Mouse (Mus musculus) embryonic facial prominence, embryonic 13.5 days (tissue): ENCODE data around the gene Ikzf1. TPM values are rescaled to one million over a fixed set of nuclear protein-coding genes. Genes with fewer than 3 reads are reported as not detected.

Source experiments
- ATAC-seq: fragments of 200-750 bp; cut with Nextera tagmentation; 2 replicates; pipeline ENCODE4 v1.8.0; 2017; ENCODE audit warnings: low read depth; ENCODE audit not compliant: insufficient number of reproducible peaks, insufficient read depth, low FRiP score, low TSS enrichment
- H3K27ac ChIP-seq: fragments of 300-500 bp; sonication (generic); 2 replicates; pipeline ENCODE4 v1.5.1; 2015; ENCODE audit warnings: moderate library complexity, mild to moderate bottlenecking, inconsistent platforms
- H3K27me3 ChIP-seq: fragments of 300-500 bp; sonication (generic); 2 replicates; pipeline ENCODE4 v1.6.1; 2015; ENCODE audit warnings: mild to moderate bottlenecking, inconsistent platforms
- H3K36me3 ChIP-seq: fragments of 300-500 bp; sonication (generic); 2 replicates; pipeline ENCODE4 v1.6.1; 2015; ENCODE audit warnings: mild to moderate bottlenecking, inconsistent platforms
- H3K4me1 ChIP-seq: fragments of 300-500 bp; sonication (generic); 2 replicates; pipeline ENCODE4 v1.6.1; 2015; ENCODE audit warnings: inconsistent platforms
- H3K4me2 ChIP-seq: fragments of 300-500 bp; sonication (generic); 2 replicates; pipeline ENCODE4 v1.6.1; 2015; ENCODE audit warnings: moderate library complexity, mild to moderate bottlenecking, inconsistent platforms
- H3K4me3 ChIP-seq: fragments of 300-500 bp; sonication (generic); 2 replicates; pipeline ENCODE4 v1.5.1; 2015; ENCODE audit warnings: mild to moderate bottlenecking, inconsistent platforms
- H3K9ac ChIP-seq: fragments of 300-500 bp; sonication (generic); 2 replicates; pipeline ENCODE4 v1.6.1; 2015; ENCODE audit warnings: mild to moderate bottlenecking, inconsistent platforms
- H3K9me3 ChIP-seq: fragments of 300-500 bp; sonication (generic); 2 replicates; pipeline ENCODE4 v1.6.1; 2016; ENCODE audit warnings: inconsistent platforms
- WGBS: fragments of 180-500 bp; shearing (Covaris S2); methylation state at CpG from one replicate; pipeline ENCODE4 v1.1.7; 2015; ENCODE audit warnings: mixed read lengths; 5-methylcytosine and 5-hydroxymethylcytosine counted together
- polyA plus RNA-seq: library from polyadenylated mRNA; unstranded; fragments of >200 nt; fragmentation: Nextera tagmentation; extraction: Ambion mirVana; gene quantifications from 2 replicates; pipeline ENCODE4 v1.2.1, GENCODE M21; 2015

Ikzf1 gene
- polyA plus RNA-seq, 1 experiment from 2014 or later = 1.8 TPM

GRCm38 (mm10) chr11:11800304-11800703, 115.5 kb downstream of the Ikzf1 start:
- Histone ChIP-seq H3K4me2 (no peak overlapping the region), H3K4me1 (no peaks in the 10 kb centered on the region), H3K4me3 (no peak overlapping the region), H3K36me3 (peaks cover 60% of the 10 kb centered on the region), H3K9ac (no peak overlapping the region), H3K9me3 (no peaks in the 10 kb centered on the region), H3K27ac (no peak overlapping the region), H3K27me3 (no peaks in the 10 kb centered on the region)
- ATAC-seq = no peak
- 85% methylated on average over 3 of the region's 3 CpGs for WGBS

GRCm38 (mm10) chr11:11801067-11801466, 116.3 kb downstream of the Ikzf1 start:
- WGBS = 94% methylated on average over 9 of the region's 9 CpGs
- no peak overlapping the region for H3K4me2 ChIP-seq
- ATAC-seq = no peak
- no peaks in the 10 kb centered on the region for H3K27me3 ChIP-seq
- no peaks in the 10 kb centered on the region for H3K9me3 ChIP-seq
- H3K27ac ChIP-seq = no peak overlapping the region
- H3K36me3 ChIP-seq = peaks cover 67% of the 10 kb centered on the region
- no peak overlapping the region for H3K9ac ChIP-seq
- H3K4me1 ChIP-seq = no peaks in the 10 kb centered on the region
- no peak overlapping the region for H3K4me3 ChIP-seq

- ATAC-seq = no peak
- H3K4me3 ChIP-seq = no peak overlapping the region
- H3K9me3 ChIP-seq = no peaks in the 10 kb centered on the region
- H3K9ac ChIP-seq = no peak overlapping the region
- H3K27me3 ChIP-seq = no peaks in the 10 kb centered on the region
- H3K4me2 ChIP-seq = no peak overlapping the region
- peaks cover 6% of the 10 kb centered on the region for H3K4me1 ChIP-seq
- H3K27ac ChIP-seq = no peak overlapping the region
- peaks cover 47% of the 10 kb centered on the region for H3K36me3 ChIP-seq
- 85% methylated on average over 5 of the region's 5 CpGs for WGBS
Measured at GRCm38 (mm10) chr11:11804421-11804820, 119.6 kb downstream of the Ikzf1 start.

GRCm38 (mm10) chr11:11805951-11806350, 121.1 kb downstream of the Ikzf1 start:
- H3K9me3 ChIP-seq = no peaks in the 10 kb centered on the region
- H3K4me3 ChIP-seq = no peak overlapping the region
- WGBS = 92% methylated on average over 4 of the region's 4 CpGs
- no peak for ATAC-seq
- no peaks in the 10 kb centered on the region for H3K27me3 ChIP-seq
- H3K4me2 ChIP-seq = no peak overlapping the region
- H3K4me1 ChIP-seq = peaks cover 14% of the 10 kb centered on the region
- H3K36me3 ChIP-seq = peaks cover 45% of the 10 kb centered on the region
- H3K27ac ChIP-seq = no peak overlapping the region
- no peak overlapping the region for H3K9ac ChIP-seq

GRCm38 (mm10) chr11:11808035-11808819, 123.4 kb downstream of the Ikzf1 start:
- Histone ChIP-seq H3K9ac (peak overlapping the region; percentile 87), H3K9me3 (no peaks in the 10 kb centered on the region), H3K27me3 (no peaks in the 10 kb centered on the region), H3K36me3 (peaks cover 24% of the 10 kb centered on the region), H3K4me2 (peak overlapping the region; percentile 82), H3K27ac (peak overlapping the region; percentile 98), H3K4me3 (peak overlapping the region; percentile 71), H3K4me1 (peaks cover 14% of the 10 kb centered on the region)
- WGBS = 8% methylated on average over 25 of the region's 25 CpGs
- peak; percentile 69; the same call in 1 of the 2 replicates for ATAC-seq

- Histone ChIP-seq H3K4me3 (peak within 1 kb of the TSS; percentile 71), H3K4me2 (peak within 1 kb of the TSS; percentile 82), H3K27me3 (no peaks in the 10 kb centered on the region), H3K27ac (peak within 1 kb of the TSS; percentile 98), H3K9me3 (no peaks in the 10 kb centered on the region), H3K36me3 (peaks cover 18% of the 10 kb centered on the region), H3K9ac (peak within 1 kb of the TSS; percentile 87), H3K4me1 (peaks cover 14% of the 10 kb centered on the region)
- ATAC-seq = peak; percentile 94
- under 1% methylated on average over 53 of the region's 53 CpGs for WGBS
Measured at GRCm38 (mm10) chr11:11808820-11809403, 124.1 kb downstream of the Ikzf1 start, which contains the start of gene Fignl1. Fignl1 (minus strand) TSS chr11:11808962.

GRCm38 (mm10) chr11:11809404-11810175, 124.8 kb downstream of the Ikzf1 start:
- Histone ChIP-seq H3K36me3 (peaks cover 13% of the 10 kb centered on the region), H3K9ac (peak overlapping the region; percentile 87), H3K9me3 (no peaks in the 10 kb centered on the region), H3K27ac (peak overlapping the region; percentile 98), H3K4me1 (peaks cover 14% of the 10 kb centered on the region), H3K4me2 (peak overlapping the region; percentile 82), H3K27me3 (no peaks in the 10 kb centered on the region), H3K4me3 (peak overlapping the region; percentile 71)
- 4% methylated on average over 11 of the region's 11 CpGs for WGBS
- ATAC-seq = peak; percentile 11; the same call in 1 of the 2 replicates

- Histone ChIP-seq H3K9me3 (no peaks in the 10 kb centered on the region), H3K36me3 (no peaks in the 10 kb centered on the region), H3K9ac (no peak overlapping the region), H3K4me2 (peak overlapping the region; percentile 43), H3K27ac (no peak overlapping the region), H3K4me1 (peaks cover 14% of the 10 kb centered on the region), H3K27me3 (no peaks in the 10 kb centered on the region), H3K4me3 (no peak overlapping the region)
- 23% methylated on average over 9 of the region's 9 CpGs for WGBS
- ATAC-seq = no peak
Measured at GRCm38 (mm10) chr11:11811906-11812480, 127.2 kb downstream of the Ikzf1 start.

GRCm38 (mm10) chr11:11815737-11816136, 130.9 kb downstream of the Ikzf1 start:
- Histone ChIP-seq H3K27ac (no peak overlapping the region), H3K27me3 (no peaks in the 10 kb centered on the region), H3K9me3 (no peaks in the 10 kb centered on the region), H3K4me1 (peaks cover 5% of the 10 kb centered on the region), H3K9ac (no peak overlapping the region), H3K4me3 (no peak overlapping the region), H3K4me2 (no peak overlapping the region), H3K36me3 (no peaks in the 10 kb centered on the region)
- 69% methylated on average over 3 of the region's 3 CpGs for WGBS
- ATAC-seq = no peak

- no peak for ATAC-seq
- Histone ChIP-seq H3K4me3 (no peak overlapping the region), H3K4me1 (peaks cover 32% of the 10 kb centered on the region), H3K9ac (no peak overlapping the region), H3K36me3 (no peaks in the 10 kb centered on the region), H3K27me3 (no peaks in the 10 kb centered on the region), H3K27ac (no peak overlapping the region), H3K4me2 (no peak overlapping the region), H3K9me3 (no peaks in the 10 kb centered on the region)
- WGBS = 79% methylated on average over 6 of the region's 6 CpGs
Measured at GRCm38 (mm10) chr11:11818797-11819196, 134.0 kb downstream of the Ikzf1 start.

GRCm38 (mm10) chr11:11819206-11819605, 134.4 kb downstream of the Ikzf1 start:
- Histone ChIP-seq H3K4me1 (peaks cover 36% of the 10 kb centered on the region), H3K27me3 (no peaks in the 10 kb centered on the region), H3K36me3 (no peaks in the 10 kb centered on the region), H3K9me3 (no peaks in the 10 kb centered on the region), H3K4me3 (no peak overlapping the region), H3K27ac (no peak overlapping the region), H3K4me2 (no peak overlapping the region), H3K9ac (no peak overlapping the region)
- ATAC-seq = no peak
- 90% methylated on average over 5 of the region's 5 CpGs for WGBS
